Mouse (Mus musculus) spleen, postnatal 4 days (tissue): ENCODE measurements around the gene Higd1b.
A peak's percentile ranks its signal among the peaks of the same experiment; 100 is the strongest.

Experiments
- DNase-seq, 2 experiments: peaks; one replicate each; pipeline ENCODE4 v3.0.0; 2022; ENCODE audit warnings: low spot score in 2 of 2

The Higd1b gene

DNA sequence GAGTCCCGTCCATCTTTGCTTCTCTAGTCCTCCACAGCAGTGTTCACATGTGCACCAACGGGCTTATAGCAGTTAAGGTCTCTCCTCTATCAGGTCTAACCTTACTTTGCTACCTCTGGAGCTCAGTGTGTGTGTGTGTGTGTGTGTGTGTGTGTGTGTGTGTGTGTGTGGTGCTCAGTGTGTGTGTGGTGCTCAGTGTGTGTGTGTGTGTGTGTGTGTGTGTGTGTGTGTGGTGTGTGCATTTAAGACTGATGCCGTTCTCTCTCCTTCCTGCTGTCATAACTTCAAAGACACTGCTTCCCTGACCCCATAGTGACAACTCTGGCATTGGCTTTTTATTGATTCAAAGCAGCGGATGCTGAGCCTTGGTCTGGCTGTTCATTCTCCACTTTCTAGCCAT is at the start of gene Higd1b:
TSS of gene Higd1b (plus strand) at position 301 of the 400 bp plus-strand sequence.
- no peak for DNase-seq

- no peak for DNase-seq
These were observed 47.9 kb upstream of the Higd1b start for GRCm38 (mm10) chr11:102787688-102788177.

DNA sequence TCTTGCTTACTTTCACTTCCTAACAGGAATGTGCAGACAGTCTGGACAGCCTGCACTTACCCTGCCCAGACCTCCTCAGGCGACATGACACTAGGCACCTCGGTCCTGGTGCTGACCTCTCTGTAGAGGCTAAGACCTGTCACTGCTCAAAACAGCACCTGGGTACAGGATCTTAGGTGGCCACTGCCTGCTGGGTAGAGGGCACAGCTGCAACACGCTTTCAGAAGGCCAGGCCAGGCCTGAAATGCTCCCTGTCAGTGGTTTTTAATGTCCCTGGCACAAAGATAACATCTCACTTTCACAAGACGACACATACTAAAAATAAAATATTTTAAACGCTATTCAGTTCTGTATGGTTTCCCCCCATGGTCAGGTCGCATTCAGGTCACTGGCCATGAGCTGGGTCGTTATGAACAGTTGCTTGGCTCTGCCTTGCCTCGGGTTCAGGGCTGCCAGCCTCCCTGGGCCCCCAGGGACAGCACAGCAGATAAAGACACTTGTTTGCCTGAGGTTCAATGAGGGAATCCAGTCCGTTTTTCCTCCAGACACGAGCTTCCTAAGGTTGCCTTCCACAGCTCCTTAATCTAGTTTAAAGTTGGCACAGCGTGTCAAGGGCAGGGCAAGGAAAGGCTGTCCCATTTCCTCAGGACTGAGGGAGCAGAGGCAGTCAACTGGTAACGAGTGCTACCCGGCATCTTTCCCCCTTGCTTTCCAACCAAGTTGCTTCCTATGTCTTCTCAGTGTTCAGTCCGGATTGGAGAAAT is 43.8 kb upstream of the Higd1b start:
- no peak for DNase-seq

DNA sequence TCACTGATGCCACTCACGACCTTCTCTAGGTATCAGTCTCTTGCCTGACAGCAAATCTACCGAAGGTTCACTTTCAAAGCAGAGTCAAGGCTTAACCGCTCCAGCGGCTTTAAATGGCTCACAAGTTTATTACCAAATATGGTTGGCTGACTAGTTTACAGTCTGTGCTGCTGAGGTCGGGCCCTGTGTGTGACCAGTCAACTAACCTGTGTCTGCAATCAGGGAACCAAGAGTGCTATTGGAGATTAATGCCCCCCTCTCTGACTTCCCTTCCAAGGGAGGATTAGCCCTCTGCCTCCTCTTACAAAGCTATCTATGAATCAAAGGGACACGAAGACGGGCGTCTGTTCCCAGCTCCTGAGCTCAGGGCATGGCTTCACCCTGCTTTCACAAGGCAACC is 41.5 kb upstream of the Higd1b start:
- DNase-seq: no peak

- DNase-seq: no peak
These were observed 32.2 kb upstream of the Higd1b start for GRCm38 (mm10) chr11:102803453-102803852.

GRCm38 (mm10) chr11:102808246-102808645 is 27.4 kb upstream of the Higd1b start:
- no peak for DNase-seq

- DNase-seq: no peak
These were observed 24.7 kb upstream of the Higd1b start for GRCm38 (mm10) chr11:102810721-102811485.

GRCm38 (mm10) chr11:102814881-102815280 is 20.8 kb upstream of the Higd1b start:
- no peak for DNase-seq

- no peak for DNase-seq
These were observed 17.3 kb upstream of the Higd1b start for GRCm38 (mm10) chr11:102818121-102819020.

GRCm38 (mm10) chr11:102819021-102819782 is 16.4 kb upstream of the Higd1b start, which contains the start of gene Gjc1:
Gene Gjc1, minus strand, starts transcription at chr11:102819700.
- peak in 1 of 2 experiments; percentile 65 for DNase-seq

- no peak for DNase-seq
These were observed 15.8 kb upstream of the Higd1b start for GRCm38 (mm10) chr11:102819783-102820385.

DNA sequence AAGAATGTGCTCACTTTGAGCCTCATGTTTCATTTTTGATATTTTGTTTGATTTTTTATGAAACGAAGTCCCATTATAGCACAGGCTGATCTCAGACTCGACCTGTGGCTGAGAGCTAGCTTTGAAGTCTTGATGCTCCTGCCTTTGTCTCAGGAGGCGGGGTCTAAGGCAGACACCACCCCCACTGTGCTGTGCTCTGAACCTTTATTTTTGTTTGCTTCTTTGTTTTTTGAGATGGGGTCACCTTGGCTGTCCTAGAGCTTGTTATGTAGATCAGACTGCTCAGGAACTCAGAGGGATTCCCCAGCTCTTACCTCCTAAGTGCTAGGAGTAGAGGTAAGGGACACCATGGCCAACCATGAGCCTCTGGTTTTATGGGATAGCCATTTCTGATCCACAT is 15.2 kb upstream of the Higd1b start:
- DNase-seq: no peak

- no peak for DNase-seq
These were observed 14.4 kb upstream of the Higd1b start for GRCm38 (mm10) chr11:102821231-102821630.

- DNase-seq: no peak
These were observed 9.2 kb upstream of the Higd1b start for GRCm38 (mm10) chr11:102826476-102826875.

DNA sequence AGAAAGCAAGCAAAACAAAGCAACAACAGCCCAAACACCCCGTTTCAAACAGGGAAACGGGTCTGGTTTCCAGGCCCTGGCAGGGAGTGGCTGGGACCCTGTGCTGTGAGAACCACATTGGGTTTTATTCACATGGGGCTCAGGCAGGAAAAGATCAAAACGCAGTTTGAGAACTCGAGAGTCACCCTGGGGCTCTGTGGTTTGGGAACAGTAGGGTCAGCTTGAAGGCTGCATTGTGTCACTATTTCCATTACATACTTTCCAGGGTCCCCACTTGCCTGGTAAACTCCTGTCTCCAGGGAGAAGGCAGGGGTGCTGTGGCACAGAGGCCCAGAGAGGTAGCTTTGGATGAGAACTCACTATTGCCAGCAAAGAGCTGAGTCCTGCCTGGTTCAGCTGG is 8.6 kb upstream of the Higd1b start:
- DNase-seq: no peak

DNA sequence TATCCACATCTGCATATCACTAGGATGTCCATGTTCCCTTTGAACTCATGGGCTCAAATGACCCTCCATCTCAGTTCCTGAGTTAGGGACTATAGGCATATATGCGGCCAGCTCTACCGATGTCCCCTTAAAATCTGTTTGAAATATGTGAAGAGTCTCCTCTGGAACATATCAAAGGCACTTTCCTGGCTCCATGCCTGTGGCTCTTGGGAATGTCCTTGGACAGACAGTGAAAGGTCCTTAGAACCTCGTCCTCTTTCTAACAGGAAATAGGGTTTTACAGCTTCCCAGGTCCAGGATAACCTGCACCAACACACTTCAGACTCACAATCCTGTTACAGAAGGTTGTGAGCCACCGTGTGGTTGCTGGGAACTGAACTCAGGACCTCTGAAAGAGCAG is 5.4 kb upstream of the Higd1b start:
- no peak for DNase-seq

GRCm38 (mm10) chr11:102832700-102833297 is 2.9 kb upstream of the Higd1b start:
- no peak for DNase-seq

DNA sequence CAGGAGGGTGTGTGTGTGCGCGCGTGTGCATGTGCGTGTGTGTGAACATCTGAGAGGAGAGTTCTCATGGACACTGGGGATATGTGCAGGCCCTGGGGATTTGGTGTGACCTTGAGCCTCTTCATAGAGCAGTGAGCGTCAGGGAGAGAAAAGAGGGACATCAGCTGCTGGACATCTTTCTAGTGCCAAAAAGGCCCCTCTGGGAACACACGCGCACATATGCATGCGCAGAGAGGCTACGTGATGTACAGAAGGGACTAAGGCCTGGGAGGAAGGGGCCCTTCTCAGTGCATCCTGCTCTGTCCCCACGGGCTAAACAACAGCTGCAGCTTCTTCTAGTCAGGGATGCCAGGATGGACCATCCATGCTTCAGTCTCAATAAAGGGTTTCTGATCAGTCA is 1.4 kb upstream of the Higd1b start:
- no peak for DNase-seq

GRCm38 (mm10) chr11:102836146-102836545 is 497 bp downstream of the Higd1b start:
- no peak for DNase-seq

DNA sequence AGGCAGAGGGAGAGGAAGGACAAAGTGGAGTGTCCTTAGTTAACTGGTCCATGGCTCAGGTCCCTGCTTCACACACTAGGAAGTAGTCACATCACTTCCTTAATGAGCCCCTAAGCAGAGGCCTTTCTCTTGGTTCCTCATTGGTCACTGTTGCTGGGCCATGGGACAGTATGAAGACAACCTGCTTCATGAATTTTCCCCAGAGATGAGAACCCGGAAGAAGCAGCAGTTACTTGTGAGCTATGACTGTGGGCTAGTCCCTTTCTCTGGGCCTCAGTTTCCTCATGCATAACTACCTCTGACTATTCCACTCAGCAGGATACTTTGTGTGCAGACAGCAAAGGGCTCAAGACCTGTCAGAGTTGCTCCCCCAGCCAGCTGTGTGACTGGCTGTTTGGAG is 1.7 kb downstream of the Higd1b start:
- no peak for DNase-seq
